Comparison of ENCODE assay signal across 17 mouse cellular contexts in genomic region chr10:68091011-68091410, GRCm38 (mm10).
DNase-seq lines count a peak whose midpoint lies in the region; ATAC-seq and TF ChIP-seq lines count a peak whose summit lies in the region.
"Had no signal": no experiment of that assay in that cellular context is flagged by ENCODE, and none has a peak within 500 bp of the region (broad histone marks: within the 10 kb centered on the region; RNA-seq: fewer than 3 reads in every experiment).

No protein-coding gene starts in this region.

- TF ChIP-seq CTCF in liver, adult 2 months (IDR thresholded peaks at IDR 0.05; ENCODE audit: low read depth, low read length) = no peak
- no peak for TF ChIP-seq CTCF in intestine, postnatal 0 days (IDR thresholded peaks at IDR 0.05; ENCODE audit: low read depth)
- no peak for TF ChIP-seq CTCF in left cerebral cortex, adult 2 months (IDR thresholded peaks at IDR 0.05)

- ATAC-seq in heart, embryonic 13.5 days (ENCODE audit: extremely low read depth, insufficient number of reproducible peaks, low FRiP score, low TSS enrichment) = no peak
- no peak for ATAC-seq in liver, embryonic 11.5 days (replicated peaks; ENCODE audit: low FRiP score)
- ATAC-seq in intestine, postnatal 0 days = no peak
- ATAC-seq: forebrain, embryonic 16.5 days; hindbrain, embryonic 16.5 days; midbrain, embryonic 13.5 days had no signal

- H3K4me3 ChIP-seq in heart, embryonic 13.5 days = no peak overlapping the region
- no peak overlapping the region for H3K4me3 ChIP-seq in liver, adult 2 months (ENCODE audit: insufficient read depth, low read depth, low read length)
- no peak overlapping the region for H3K4me3 ChIP-seq in liver, embryonic 11.5 days (ENCODE audit: low read depth, low read length)
- H3K4me3 ChIP-seq in brown adipose tissue, adult 24 weeks (ENCODE audit: insufficient read depth, low read depth, low read length) = no peak overlapping the region
- H3K4me3 ChIP-seq in intestine, postnatal 0 days (ENCODE audit: low read depth, low read length) = no peak overlapping the region
- no peak overlapping the region for H3K4me3 ChIP-seq in left cerebral cortex, adult 2 months
- H3K4me3 ChIP-seq: layer of hippocampus, adult 2 months; limb, embryonic 10.5 days; midbrain, embryonic 13.5 days had no signal

- peaks cover 46% of the 10 kb centered on the region for H3K4me1 ChIP-seq in heart, embryonic 13.5 days
- peaks cover 27% of the 10 kb centered on the region for H3K4me1 ChIP-seq in liver, adult 2 months (ENCODE audit: control insufficient read depth, insufficient read depth, low read length)
- no peaks in the 10 kb centered on the region; the same call in 1 of the 2 replicates for H3K4me1 ChIP-seq in liver, embryonic 11.5 days (replicated peaks; ENCODE audit: control insufficient read depth, insufficient read depth, low read length)
- peaks cover 24% of the 10 kb centered on the region for H3K4me1 ChIP-seq in brown adipose tissue, adult 24 weeks (ENCODE audit: control insufficient read depth, insufficient read depth, insufficient read length, low read length)
- H3K4me1 ChIP-seq in intestine, postnatal 0 days (replicated peaks; ENCODE audit: control insufficient read depth, insufficient read depth, low read length) = no peaks in the 10 kb centered on the region
- H3K4me1 ChIP-seq: midbrain, embryonic 13.5 days had no signal

- no peaks in the 10 kb centered on the region for H3K9me3 ChIP-seq in heart, embryonic 13.5 days
- H3K9me3 ChIP-seq in liver, embryonic 11.5 days (ENCODE audit: control insufficient read depth, low read length) = no peaks in the 10 kb centered on the region
- H3K9me3 ChIP-seq in intestine, postnatal 0 days (ENCODE audit: control insufficient read depth) = no peaks in the 10 kb centered on the region
- H3K9me3 ChIP-seq: limb, embryonic 10.5 days; midbrain, embryonic 13.5 days had no signal

- WGBS in heart, embryonic 13.5 days = 35% methylated on average over 11 of the region's 11 CpGs
- 50% methylated on average over 11 of the region's 11 CpGs for WGBS in liver, adult 2 months
- WGBS in liver, embryonic 11.5 days = 67% methylated on average over 11 of the region's 11 CpGs
- 78% methylated on average over 11 of the region's 11 CpGs for WGBS in intestine, postnatal 0 days

- peaks cover 34% of the 10 kb centered on the region for H3K36me3 ChIP-seq in heart, embryonic 13.5 days
- peaks cover 9% of the 10 kb centered on the region for H3K36me3 ChIP-seq in liver, adult 2 months (ENCODE audit: control insufficient read depth, insufficient read depth, low read length)
- H3K36me3 ChIP-seq in liver, embryonic 11.5 days (ENCODE audit: control insufficient read depth, insufficient read depth, low read length) = peaks cover 3% of the 10 kb centered on the region; the same call in 1 of the 2 replicates
- peaks cover 15% of the 10 kb centered on the region for H3K36me3 ChIP-seq in intestine, postnatal 0 days (ENCODE audit: control insufficient read depth, insufficient read depth)

- H3K27ac ChIP-seq in heart, embryonic 13.5 days (replicated peaks) = peak overlapping the region; percentile 61
- peak overlapping the region; percentile 89 for H3K27ac ChIP-seq in liver, adult 2 months (replicated peaks; ENCODE audit: insufficient read depth, low read depth, low read length)
- H3K27ac ChIP-seq in liver, embryonic 11.5 days (ENCODE audit: low read depth, low read length) = no peak overlapping the region
- peak overlapping the region; percentile 93 for H3K27ac ChIP-seq in brown adipose tissue, adult 24 weeks (replicated peaks; ENCODE audit: low read depth, low read length)
- peak overlapping the region; percentile 35; the same call in 1 of the 2 replicates for H3K27ac ChIP-seq in intestine, postnatal 0 days (ENCODE audit: low read depth, low read length)
- H3K27ac ChIP-seq in left cerebral cortex, adult 2 months = no peak overlapping the region
- H3K27ac ChIP-seq: layer of hippocampus, adult 2 months; limb, embryonic 10.5 days; liver, embryonic 14.5 days; midbrain, embryonic 13.5 days had no signal

- H3K9ac ChIP-seq in heart, embryonic 13.5 days = no peak overlapping the region
- peak overlapping the region; percentile 18 for H3K9ac ChIP-seq in liver, adult 2 months (ENCODE audit: low read depth, low read length)
- no peak overlapping the region for H3K9ac ChIP-seq in liver, embryonic 11.5 days (ENCODE audit: low read depth, low read length)
- H3K9ac ChIP-seq in intestine, postnatal 0 days (ENCODE audit: low read depth, low read length) = no peak overlapping the region
- H3K9ac ChIP-seq: liver, embryonic 14.5 days; midbrain, embryonic 13.5 days had no signal

- no peak for DNase-seq in heart, adult 8-10 months (ENCODE audit: low spot score)
- no peak for DNase-seq in liver, adult 2 months (ENCODE audit: extremely low read depth, low read depth, low spot score)
- no peak for DNase-seq in liver, embryonic 11.5 days (ENCODE audit: low spot score)
- no peak for DNase-seq in left cerebral cortex, adult 2 months (ENCODE audit: extremely low spot score in 1 of 2, low spot score in 2 of 2)
- DNase-seq: adrenal gland, postnatal 25 days; cerebellum, adult 2 months; right cerebral cortex, postnatal 4 days; thymus, adult 18-20 months had no signal

- no peak for TF ChIP-seq POLR2A in liver, adult 2 months (IDR thresholded peaks at IDR 0.05; ENCODE audit: extremely low read depth, insufficient read depth, low read length)

- no peaks in the 10 kb centered on the region for H3K27me3 ChIP-seq in heart, embryonic 13.5 days (replicated peaks)
- no peaks in the 10 kb centered on the region for H3K27me3 ChIP-seq in liver, adult 2 months (ENCODE audit: control insufficient read depth, insufficient read depth, low read length)
- H3K27me3 ChIP-seq in liver, embryonic 11.5 days (replicated peaks; ENCODE audit: control insufficient read depth, insufficient read depth, low read length) = no peaks in the 10 kb centered on the region
- no peaks in the 10 kb centered on the region for H3K27me3 ChIP-seq in intestine, postnatal 0 days (replicated peaks; ENCODE audit: control insufficient read depth, insufficient read depth, low read length)
- H3K27me3 ChIP-seq: midbrain, embryonic 13.5 days had no signal

- H3K79me2 ChIP-seq in liver, adult 2 months (ENCODE audit: control insufficient read depth, insufficient read depth, low read length) = no peaks in the 10 kb centered on the region

- intact Hi-C loops in left cerebral cortex, adult 2 months (cut with DNase I) = no loop called here

- no peak overlapping the region for H3K4me2 ChIP-seq in heart, embryonic 13.5 days
- H3K4me2 ChIP-seq in liver, embryonic 11.5 days = no peak overlapping the region
- no peak overlapping the region for H3K4me2 ChIP-seq in intestine, postnatal 0 days (replicated peaks; ENCODE audit: low read depth)
- H3K4me2 ChIP-seq: midbrain, embryonic 13.5 days had no signal

Comparison
In these comparisons a context has a peak if more than half of its experiments do, and no peak if none do; other contexts are left out.
1. H3K27ac ChIP-seq: peak in heart, embryonic 13.5 days (single experiment), liver, adult 2 months (single experiment), brown adipose tissue, adult 24 weeks (single experiment) and intestine, postnatal 0 days (single experiment); none in liver, embryonic 11.5 days (single experiment) and left cerebral cortex, adult 2 months (single experiment).